Mouse (Mus musculus) adipocyte (in vitro differentiated cells): ENCODE data around the gene Dnase2b.

Source experiments
- DNase-seq: peaks from one replicate; pipeline ENCODE4 v3.0.0-alpha.2; 2016; ENCODE audit warnings: low spot score

Dnase2b gene

DNA sequence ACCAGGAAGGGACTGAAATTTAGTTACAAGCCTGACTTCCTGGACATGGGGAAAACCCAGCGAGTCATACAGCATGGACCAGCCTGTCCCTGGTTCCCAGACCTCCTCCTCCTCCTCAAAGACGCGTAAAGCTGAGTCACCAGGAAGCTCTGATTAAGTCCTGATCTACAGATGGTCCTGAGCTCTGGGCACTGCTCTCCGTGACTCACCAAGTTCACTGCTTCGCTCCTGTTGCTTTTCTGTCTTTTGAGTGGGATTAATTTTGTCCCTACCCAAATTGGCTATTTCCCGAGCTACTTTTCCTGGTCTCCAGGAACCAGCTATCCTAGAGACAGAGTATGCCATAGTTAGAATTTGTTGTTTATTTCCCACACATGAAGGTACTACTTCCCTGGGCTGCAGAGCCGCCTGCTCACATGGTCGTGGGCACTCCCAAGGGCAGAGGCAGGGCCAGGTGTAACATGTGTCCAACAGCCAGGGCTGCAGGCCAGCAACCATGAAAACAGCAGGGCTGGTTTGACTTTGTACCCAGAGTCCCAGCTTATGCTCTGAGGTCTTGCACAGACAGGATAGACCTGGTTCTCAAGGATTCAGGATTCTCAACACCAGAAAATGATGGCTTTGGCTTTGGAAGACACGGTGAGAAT lies 47.4 kb downstream of the Dnase2b start:
- DNase-seq, result peak; percentile 18

- DNase-seq, result no peak
Measured at GRCm38 (mm10) chr3:146567366-146567765, 48.0 kb downstream of the Dnase2b start.

DNA sequence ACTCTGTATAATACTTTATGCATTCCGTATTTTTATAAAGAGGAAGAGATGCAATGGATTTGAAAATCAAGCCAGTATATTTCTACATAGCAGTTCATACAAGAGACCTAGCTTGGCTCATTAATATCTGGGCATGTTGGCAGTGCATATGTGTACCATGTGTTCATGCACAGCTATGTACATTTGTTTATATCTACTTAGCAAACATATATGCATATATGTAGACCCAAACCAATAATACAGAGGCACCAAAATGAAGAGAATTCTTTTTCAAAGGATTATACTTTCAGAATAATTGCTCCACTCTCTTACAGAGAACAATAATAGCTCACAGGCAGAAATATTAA lies 50.4 kb downstream of the Dnase2b start:
- DNase-seq, result no peak

DNA sequence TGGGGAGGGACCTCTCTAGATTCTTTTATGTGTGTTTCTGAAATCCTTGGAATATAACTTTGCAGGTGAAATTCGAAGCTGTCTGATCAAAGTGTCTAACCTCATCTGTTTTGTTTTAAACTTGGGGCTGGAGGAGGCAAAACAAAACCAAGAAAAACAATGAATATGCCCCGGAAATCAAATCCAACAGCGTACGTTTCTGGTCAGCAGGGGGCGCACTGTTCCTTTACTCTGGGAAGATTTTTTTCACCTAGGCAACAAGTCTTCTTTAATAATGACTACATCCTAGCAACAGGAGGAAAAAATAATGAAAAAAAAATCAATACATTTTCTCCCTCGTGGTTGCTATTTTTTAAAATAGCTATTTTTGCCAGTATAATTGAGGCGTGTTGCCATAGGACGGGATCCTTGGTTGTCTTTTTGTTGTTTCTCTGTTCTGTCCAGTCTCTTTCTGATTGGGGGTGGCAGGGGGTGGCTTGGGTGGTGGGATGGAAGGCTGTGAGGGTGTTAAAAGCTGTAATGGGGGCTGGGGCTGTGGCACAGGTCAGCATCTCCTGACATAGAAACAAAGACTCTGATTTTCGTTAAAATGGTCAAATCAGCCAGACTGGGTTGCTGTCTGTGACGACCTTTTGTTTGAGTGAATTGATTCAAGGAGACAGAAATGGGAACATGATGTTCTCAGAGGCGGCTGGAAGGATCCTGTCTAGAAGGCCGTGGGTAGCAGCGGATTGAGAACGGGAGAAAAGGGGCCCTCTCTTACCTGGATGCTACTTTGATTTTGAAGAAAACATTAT lies 50.9 kb downstream of the Dnase2b start:
- DNase-seq, result peak; percentile 88

- DNase-seq, result no peak
Measured at GRCm38 (mm10) chr3:146562936-146563335, 52.5 kb downstream of the Dnase2b start.

GRCm38 (mm10) chr3:146557507-146557906 lies 57.9 kb downstream of the Dnase2b start:
- no peak for DNase-seq

DNA sequence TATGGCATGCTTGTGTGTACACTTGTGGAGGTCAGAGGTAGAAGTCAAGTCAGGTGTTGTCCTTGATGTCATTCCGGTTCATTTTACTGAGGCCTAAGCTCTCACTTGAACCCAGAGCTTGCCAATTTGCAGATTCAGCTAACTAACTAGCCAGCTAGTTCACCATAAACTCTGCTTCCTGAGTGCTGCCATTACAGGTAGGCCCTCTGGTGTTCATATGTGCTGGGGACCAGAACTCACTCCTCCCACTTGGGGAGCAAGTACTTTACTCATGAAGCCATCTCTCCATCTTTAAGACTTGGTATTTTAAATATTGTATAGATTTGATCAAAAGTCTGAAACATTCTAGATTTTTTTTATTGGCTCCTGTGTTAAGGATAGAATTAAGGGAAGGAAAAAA lies 58.8 kb downstream of the Dnase2b start:
- DNase-seq, result no peak

GRCm38 (mm10) chr3:146554816-146555215 lies 60.6 kb downstream of the Dnase2b start:
- no peak for DNase-seq

- no peak for DNase-seq
Measured at GRCm38 (mm10) chr3:146543632-146544031, 71.8 kb downstream of the Dnase2b start.

DNA sequence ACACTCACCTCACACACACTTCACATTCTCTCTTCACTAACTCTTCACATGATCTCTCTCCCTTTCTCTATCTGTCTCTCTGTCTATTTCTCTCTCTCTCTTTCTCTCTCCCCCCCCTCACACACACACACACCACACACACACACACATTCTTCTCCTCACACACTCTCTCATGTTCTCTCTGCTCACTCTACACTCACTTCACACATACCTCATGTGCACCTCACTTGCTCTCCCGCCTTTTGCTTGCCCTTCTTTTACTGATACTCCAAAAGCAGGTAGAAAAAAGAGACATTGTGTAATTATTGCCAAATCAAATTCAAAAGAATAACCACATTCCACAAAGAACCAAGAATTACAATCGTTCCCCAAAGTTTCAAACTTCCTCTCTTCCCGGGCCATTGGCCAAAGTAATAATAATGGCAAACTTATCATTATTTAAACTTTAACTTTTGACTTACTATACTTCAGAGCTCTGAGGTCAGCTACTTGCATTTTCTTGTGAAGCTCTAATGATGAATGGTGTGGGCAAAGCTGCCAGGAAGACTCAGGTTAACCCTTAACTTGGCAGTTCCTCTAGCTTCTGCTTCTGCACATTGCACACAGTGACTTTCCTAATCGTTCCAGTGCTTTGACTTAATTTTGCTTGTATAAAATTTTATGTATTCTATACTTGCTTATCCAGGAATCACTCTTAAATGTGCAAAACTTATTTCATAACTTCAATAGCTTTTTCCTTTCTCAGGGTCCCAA lies 74.7 kb downstream of the Dnase2b start:
- peak; percentile 51 for DNase-seq

DNA sequence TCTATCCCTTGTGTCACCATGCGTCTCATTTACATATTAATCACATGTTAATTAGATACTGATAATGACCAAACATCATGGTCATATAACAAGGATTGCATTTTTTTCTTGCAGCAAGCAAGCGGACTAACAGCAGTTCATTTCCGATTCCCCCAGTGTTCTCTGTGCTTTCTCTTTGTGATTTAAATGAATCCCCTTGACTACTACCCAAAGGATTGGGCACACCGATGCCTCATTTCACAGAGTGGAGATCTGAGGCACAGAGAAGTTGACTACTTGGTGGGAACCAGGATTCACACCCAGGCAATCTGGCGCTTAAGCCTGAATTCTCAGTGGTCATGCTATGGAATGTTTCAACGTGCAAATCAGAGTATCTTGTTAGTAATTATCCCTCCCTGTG lies 80.4 kb downstream of the Dnase2b start:
- no peak for DNase-seq
